Mouse (Mus musculus) ES-E14 (cell line): ENCODE results near the gene Stra6l. TPM values are rescaled to one million over a fixed set of nuclear protein-coding genes. Genes with fewer than 3 reads are reported as not detected.
A peak's percentile ranks its signal among the peaks of the same experiment; 100 is the strongest.

Experiments
- DNase-seq: peaks from one replicate; pipeline ENCODE4 v3.0.0-alpha.2; 2013; ENCODE audit warnings: low read depth, low spot score
- H3K27ac ChIP-seq: 2 replicates; pipeline ENCODE4 v1.5.1; 2012; ENCODE audit warnings: low read depth, mild to moderate bottlenecking, low read length, moderate library complexity, mixed read lengths; ENCODE audit not compliant: poor library complexity, insufficient read depth, severe bottlenecking
- H3K36me3 ChIP-seq: 2 replicates; pipeline ENCODE4 v1.6.1; 2012; ENCODE audit warnings: mild to moderate bottlenecking, low read length, moderate library complexity, mixed read lengths; ENCODE audit not compliant: control insufficient read depth, poor library complexity, insufficient read depth, severe bottlenecking
- H3K4me1 ChIP-seq, 2 experiments: fragments of 150-350 bp in 1 of 2; sonication (generic) in 1 of 2; 2 replicates each; pipeline ENCODE4 v1.6.1; 2012; ENCODE audit warnings: low read length in 2 of 2, mild to moderate bottlenecking in 1 of 2, mixed read lengths in 1 of 2; ENCODE audit not compliant: control insufficient read depth in 2 of 2, insufficient read depth in 2 of 2, poor library complexity in 1 of 2
- H3K4me3 ChIP-seq, 2 experiments: fragments of 150-350 bp in 1 of 2; sonication (generic) in 1 of 2; 2 replicates each; pipeline ENCODE4 v1.5.1; 2012; ENCODE audit warnings: low read length in 2 of 2, low read depth in 1 of 2, mild to moderate bottlenecking in 1 of 2, mixed read lengths in 1 of 2; ENCODE audit not compliant: insufficient read depth in 1 of 2, poor library complexity in 1 of 2, severe bottlenecking in 1 of 2
- H3K9ac ChIP-seq: 2 replicates; pipeline ENCODE4 v1.6.1; 2012; ENCODE audit warnings: low read depth, mild to moderate bottlenecking, low read length, mixed read lengths; ENCODE audit not compliant: poor library complexity, insufficient read depth, severe bottlenecking
- H3K9me3 ChIP-seq: fragments of 150-350 bp; sonication (generic); 2 replicates; pipeline ENCODE4 v1.6.1; 2012; ENCODE audit warnings: low read depth, mild to moderate bottlenecking, low read length; ENCODE audit not compliant: control insufficient read depth, insufficient read depth
- CHD2 ChIP-seq: IDR thresholded peaks from 2 replicates; pipeline ENCODE4 v1.6.1; 2014; ENCODE audit warnings: mild to moderate bottlenecking, low read depth, low read length, inconsistent platforms
- HCFC1 ChIP-seq: IDR thresholded peaks from 2 replicates; pipeline ENCODE4 v1.6.1; 2012; ENCODE audit warnings: low read length, inconsistent platforms, borderline replicate concordance; ENCODE audit not compliant: insufficient read depth
- MAFK ChIP-seq: IDR thresholded peaks from 2 replicates; pipeline ENCODE4 v1.6.1; 2014; ENCODE audit warnings: mild to moderate bottlenecking, low read depth, low read length, inconsistent platforms; ENCODE audit not compliant: insufficient read depth
- ZC3H11A ChIP-seq: IDR thresholded peaks from 2 replicates; pipeline ENCODE4 v1.6.1; 2012; ENCODE audit warnings: low read depth, mild to moderate bottlenecking, inconsistent platforms, low read length, borderline replicate concordance
- ZNF384 ChIP-seq: IDR thresholded peaks from 2 replicates; pipeline ENCODE4 v1.6.1; 2012; ENCODE audit warnings: low read depth, low read length, inconsistent platforms
- in situ Hi-C, 2 experiments: fragments of 600-800 bp; cut with MboI; formaldehyde crosslinking; loops; one replicate each; pipeline ENCODE4 v1.15.1; 2025; ENCODE audit warnings: low sequenced_read_pairs in 2 of 2, inconsistent platforms in 1 of 2; ENCODE audit not compliant: unreplicated experiment in 2 of 2
- total RNA-seq: library from RNA; depleted of rRNA; stranded (reverse); fragments of 300-350 nt; gene quantifications from 2 replicates; pipeline ENCODE4 v1.2.3, GENCODE M21; 2012; rRNA removed

The Stra6l gene
- total RNA-seq = 0.37 and 0.40 TPM in 2 replicates

GRCm38 (mm10) chr4:45848109-45848824, at the start of gene Stra6l:
TSS of gene Stra6l (plus strand) at chr4:45848664.
- H3K27ac ChIP-seq = no peak within 1 kb of the TSS
- no peak for TF ChIP-seq MAFK
- no peak for TF ChIP-seq HCFC1
- no peak for TF ChIP-seq ZC3H11A
- TF ChIP-seq CHD2 = no peak
- no peak for TF ChIP-seq ZNF384

GRCm38 (mm10) chr4:45798964-45799363, 49.5 kb upstream of the Stra6l start, which contains the start of gene Aldh1b1:
TSS of gene Aldh1b1 (plus strand) at chr4:45799022.
- H3K36me3 ChIP-seq = peaks cover 3% of the 10 kb centered on the region; the same call in 1 of the 2 replicates
- peak within 1 kb of the TSS; percentile 62 to 69 for H3K4me3 ChIP-seq
- peaks cover 8 to 13% of the 10 kb centered on the region in 2 experiments for H3K4me1 ChIP-seq
- peak within 1 kb of the TSS; percentile 47 for H3K9ac ChIP-seq
- in situ Hi-C loops = loop anchor here in 1 of 2 experiments (25.0 kb wide), 1 partner anchor 387 kb away; the partner anchor contains the start of gene Slc25a51
- H3K9me3 ChIP-seq = no peaks in the 10 kb centered on the region
- H3K27ac ChIP-seq = no peak within 1 kb of the TSS
- peak; percentile 63 for DNase-seq
- TF ChIP-seq ZC3H11A (no peak), ZNF384 (no peak), MAFK (no peak), HCFC1 (no peak), CHD2 (no peak)

More at GRCm38 (mm10) chr4:45848109-45848824, at the start of gene Stra6l:
- H3K9me3 ChIP-seq = no peaks in the 10 kb centered on the region
- in situ Hi-C loops = no loop called here
- H3K4me3 ChIP-seq = no peak within 1 kb of the TSS
- no peak within 1 kb of the TSS for H3K9ac ChIP-seq
- DNase-seq = no peak
- H3K36me3 ChIP-seq = no peaks in the 10 kb centered on the region
- peaks cover 4 to 18% of the 10 kb centered on the region in 2 experiments; a peak in 3 of 4 replicates for H3K4me1 ChIP-seq

- Histone ChIP-seq H3K4me3 (no peak overlapping the region), H3K9ac (no peak overlapping the region), H3K9me3 (no peaks in the 10 kb centered on the region), H3K27ac (no peak overlapping the region; the same call in 1 of the 2 replicates), H3K4me1 (peaks cover 8 to 13% of the 10 kb centered on the region in 2 experiments), H3K36me3 (peaks cover 3% of the 10 kb centered on the region; the same call in 1 of the 2 replicates)
- TF ChIP-seq HCFC1 (no peak), CHD2 (no peak), ZNF384 (no peak), MAFK (no peak), ZC3H11A (no peak)
- in situ Hi-C loops = loop anchor here in 1 of 2 experiments (25.0 kb wide), 1 partner anchor 388 kb away; the partner anchor contains the start of gene Slc25a51
- no peak for DNase-seq
Measured at GRCm38 (mm10) chr4:45799956-45800537, 48.4 kb upstream of the Stra6l start.

- H3K36me3 ChIP-seq = peaks cover 3% of the 10 kb centered on the region; the same call in 1 of the 2 replicates
- H3K9ac ChIP-seq = no peak overlapping the region
- H3K4me3 ChIP-seq = no peak overlapping the region
- H3K27ac ChIP-seq = no peak overlapping the region
- TF ChIP-seq ZC3H11A = no peak
- no peak for TF ChIP-seq HCFC1
- TF ChIP-seq MAFK = no peak
- no peak for TF ChIP-seq CHD2
- no peak for TF ChIP-seq ZNF384
- H3K9me3 ChIP-seq = no peaks in the 10 kb centered on the region
- no peak for DNase-seq
- peaks cover 8 to 14% of the 10 kb centered on the region in 2 experiments for H3K4me1 ChIP-seq
- in situ Hi-C loops = no loop called here
Measured at GRCm38 (mm10) chr4:45802900-45803299, 45.6 kb upstream of the Stra6l start.
